Mouse (Mus musculus) brain, embryonic 18.5 days (tissue): ENCODE measurements around the gene Tango2.

ENCODE experiments used
- DNase-seq: peaks from one replicate; pipeline ENCODE4 v3.0.0-alpha.2; 2012; ENCODE audit warnings: low read depth, low spot score

The Tango2 gene

GRCm38 (mm10) chr16:18347931-18348600 lies at the start of gene Tango2, which contains the start of gene Arvcf:
Gene Tango2 (minus strand): TSS chr16:18348103.
Gene Arvcf (plus strand): TSS chr16:18348182.
- DNase-seq = peak; percentile 88

DNA sequence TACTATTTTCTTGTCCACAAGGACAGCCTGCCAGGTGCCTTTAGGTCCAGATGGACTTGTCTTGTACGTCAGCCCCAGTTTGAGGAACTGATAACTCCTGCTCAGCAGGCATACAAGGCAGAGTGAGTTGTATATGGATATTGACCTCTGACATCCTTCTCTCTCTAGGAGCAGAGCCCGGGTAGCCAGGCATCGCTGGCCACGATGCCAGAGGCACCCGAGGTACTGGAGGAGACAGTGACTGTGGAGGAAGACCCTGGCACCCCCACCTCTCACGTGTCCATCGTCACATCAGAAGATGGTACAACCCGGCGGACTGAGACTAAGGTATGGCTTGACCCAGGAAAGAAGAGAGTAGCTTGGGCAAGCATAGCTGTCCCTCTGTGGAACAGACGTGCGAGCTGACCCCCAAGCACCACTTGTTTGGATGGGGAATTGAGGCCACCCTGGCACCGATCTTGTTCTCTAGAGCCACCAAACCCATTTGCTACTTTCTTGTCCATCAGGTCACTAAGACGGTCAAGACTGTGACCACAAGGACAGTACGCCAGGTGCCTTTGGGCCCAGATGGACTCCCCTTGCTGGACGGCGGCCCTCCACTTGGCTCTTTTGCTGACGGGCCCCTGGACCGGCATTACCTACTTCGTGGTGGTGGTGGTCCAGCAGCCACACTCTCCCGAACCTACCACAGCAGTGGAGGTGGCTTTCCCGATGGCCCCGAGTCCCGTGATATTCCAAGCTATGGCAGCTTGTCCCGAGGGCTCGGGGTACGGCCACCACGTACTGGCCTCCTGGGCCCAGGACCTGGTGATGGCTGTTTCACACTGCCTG lies 49.1 kb upstream of the Tango2 start:
- DNase-seq = no peak

GRCm38 (mm10) chr16:18396201-18396600 lies 48.3 kb upstream of the Tango2 start:
- no peak for DNase-seq

GRCm38 (mm10) chr16:18395620-18396036 lies 47.7 kb upstream of the Tango2 start:
- no peak for DNase-seq

GRCm38 (mm10) chr16:18394777-18395619 lies 47.1 kb upstream of the Tango2 start:
- no peak for DNase-seq

DNA sequence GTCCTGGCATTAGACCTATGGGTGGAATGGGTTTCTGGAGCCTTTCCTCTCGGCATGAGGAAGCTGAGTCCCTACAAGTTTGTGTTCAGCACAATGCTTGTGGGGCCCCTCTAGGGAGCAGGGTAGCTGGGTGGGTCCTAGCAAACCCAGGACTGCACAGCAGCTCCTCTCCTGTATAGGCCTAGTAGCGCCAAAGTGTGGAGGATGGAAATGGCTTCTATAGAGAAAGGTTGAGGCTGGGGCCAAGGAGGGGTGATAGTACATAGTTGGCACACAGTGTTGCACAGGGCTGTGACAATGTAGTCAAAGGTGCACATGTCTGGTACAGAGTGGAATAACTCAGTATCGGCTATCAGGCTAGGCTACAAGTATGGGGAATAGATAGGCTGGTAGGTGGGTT lies 46.2 kb upstream of the Tango2 start:
- DNase-seq = no peak

DNA sequence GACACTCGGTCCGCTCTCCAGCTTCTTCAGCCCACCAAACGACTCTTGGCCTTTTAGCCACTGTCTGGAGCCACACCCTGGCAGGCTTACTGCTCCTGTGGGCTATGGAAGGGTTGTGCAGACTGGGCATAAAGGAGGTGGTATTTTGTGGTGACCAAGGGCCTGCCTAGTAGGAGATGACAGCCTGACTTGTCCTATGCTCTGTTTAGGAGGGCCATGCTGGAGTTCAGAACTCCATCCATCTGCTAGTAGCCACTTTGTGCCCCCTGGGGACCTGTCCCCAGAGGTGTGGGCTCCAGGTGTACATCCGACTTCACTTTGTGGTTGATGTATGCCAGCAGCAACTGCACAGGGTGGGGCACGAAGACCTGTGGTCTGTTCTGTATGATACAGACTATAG lies 45.7 kb upstream of the Tango2 start:
- no peak for DNase-seq

DNA sequence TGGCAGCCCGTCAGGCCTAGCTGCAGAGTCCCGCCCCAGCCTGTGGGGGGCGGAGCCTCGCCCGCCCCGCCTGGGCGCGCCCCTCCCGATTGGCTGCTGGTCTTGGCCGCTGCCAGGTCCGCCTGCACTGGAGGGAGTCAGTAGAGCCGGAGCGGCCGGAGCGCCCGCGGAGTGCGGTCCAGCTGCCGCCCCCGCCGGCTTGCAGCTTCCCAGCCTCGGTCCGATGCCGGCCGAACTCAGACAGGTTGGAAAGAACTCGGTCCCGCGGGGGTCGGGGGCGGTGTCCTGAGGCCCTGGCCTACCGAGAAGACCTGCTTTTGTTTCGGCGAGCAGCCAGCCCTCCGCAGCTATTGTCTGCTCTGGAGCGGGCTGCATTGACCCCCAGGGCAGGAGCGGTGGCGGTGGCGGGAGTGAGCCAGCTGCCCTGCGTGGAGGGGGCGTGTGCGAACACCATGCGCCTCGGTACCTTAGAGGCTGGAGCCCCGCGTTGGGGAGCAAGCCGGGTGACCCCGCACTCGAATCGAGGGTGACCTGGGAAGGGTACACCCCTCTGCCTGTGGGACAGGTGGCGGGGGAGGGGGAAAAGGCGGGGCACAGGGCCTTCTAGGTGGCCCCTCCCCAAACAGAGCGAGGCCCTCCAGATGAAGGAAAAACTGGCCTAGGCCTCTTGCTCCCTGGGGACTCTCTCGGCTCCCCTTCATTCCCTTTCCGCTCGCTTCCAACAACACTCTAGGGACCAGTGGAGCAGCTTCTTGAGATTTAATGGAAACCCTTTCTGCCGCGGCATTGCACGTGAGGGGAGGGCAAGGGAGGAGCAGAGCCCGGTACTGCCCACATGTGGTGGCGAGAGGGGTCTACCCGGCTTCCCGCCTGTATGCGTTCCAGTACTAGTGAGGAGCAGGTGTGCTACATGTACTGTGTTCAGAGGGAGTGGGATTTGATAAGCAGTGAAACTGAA lies 44.8 kb upstream of the Tango2 start:
- no peak for DNase-seq

GRCm38 (mm10) chr16:18391728-18392127 lies 43.8 kb upstream of the Tango2 start:
- DNase-seq = no peak

GRCm38 (mm10) chr16:18391127-18391526 lies 43.2 kb upstream of the Tango2 start:
- no peak for DNase-seq

DNA sequence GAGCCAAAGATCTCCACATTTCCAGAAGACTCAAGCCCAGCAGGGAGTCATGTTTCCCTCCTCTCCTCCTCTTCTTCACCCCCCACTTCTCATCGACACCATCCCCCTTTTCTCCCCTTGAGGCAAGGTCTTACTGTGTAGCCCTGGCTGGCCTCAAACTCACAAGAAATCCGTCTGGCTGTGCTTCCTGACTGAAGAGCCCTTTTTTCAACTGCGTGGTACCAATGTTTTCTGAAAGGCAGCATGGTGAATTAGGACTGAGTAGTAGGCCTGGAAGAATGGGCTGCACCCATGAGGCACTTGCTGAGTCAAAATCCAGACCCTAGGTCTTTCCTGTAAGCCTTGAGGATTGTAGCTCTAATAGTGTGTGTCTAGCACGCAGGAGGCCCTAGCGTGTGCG lies 42.5 kb upstream of the Tango2 start:
- DNase-seq = no peak

DNA sequence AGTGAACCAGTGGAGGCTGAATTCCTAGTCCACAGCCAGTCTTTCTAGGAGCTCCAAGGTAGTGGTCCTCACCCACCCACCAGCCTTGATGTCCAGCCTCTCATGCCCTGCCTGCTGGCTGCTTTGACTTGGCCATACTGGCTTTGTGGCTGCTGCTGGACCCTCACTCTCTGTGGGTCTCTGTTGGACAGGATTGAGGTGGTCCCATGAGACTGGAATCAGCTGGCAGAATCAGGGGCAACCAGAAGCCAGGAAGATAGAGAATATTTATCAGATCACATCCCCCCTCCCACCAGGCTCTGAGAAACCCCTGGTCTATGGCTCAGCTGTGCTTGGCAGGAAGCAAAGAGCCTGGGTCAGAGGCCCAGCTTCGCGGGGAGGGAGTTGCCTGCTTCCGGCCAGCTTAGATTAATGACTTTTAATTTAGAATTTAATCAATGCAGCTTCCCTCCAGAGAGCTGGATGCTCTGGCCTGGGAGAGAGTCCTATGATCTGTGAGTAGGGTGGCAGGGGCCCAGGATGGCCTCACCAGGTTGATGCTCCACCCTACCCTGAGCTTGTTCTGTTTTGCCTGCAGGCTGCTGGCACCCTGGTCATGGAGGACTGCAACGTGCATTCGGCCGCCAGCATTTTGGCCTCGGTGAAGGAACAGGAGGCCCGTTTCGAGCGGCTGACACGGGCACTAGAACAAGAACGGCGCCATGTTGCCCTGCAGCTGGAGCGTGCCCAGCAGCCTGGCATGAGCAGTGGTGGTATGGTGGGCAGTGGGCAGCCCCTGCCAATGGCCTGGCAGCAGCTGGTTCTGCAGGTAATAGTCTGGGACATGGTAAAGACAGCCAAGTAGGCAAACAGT lies 40.9 kb upstream of the Tango2 start:
- DNase-seq = no peak

- no peak for DNase-seq
These were observed 40.0 kb upstream of the Tango2 start for GRCm38 (mm10) chr16:18387704-18388582.

DNA sequence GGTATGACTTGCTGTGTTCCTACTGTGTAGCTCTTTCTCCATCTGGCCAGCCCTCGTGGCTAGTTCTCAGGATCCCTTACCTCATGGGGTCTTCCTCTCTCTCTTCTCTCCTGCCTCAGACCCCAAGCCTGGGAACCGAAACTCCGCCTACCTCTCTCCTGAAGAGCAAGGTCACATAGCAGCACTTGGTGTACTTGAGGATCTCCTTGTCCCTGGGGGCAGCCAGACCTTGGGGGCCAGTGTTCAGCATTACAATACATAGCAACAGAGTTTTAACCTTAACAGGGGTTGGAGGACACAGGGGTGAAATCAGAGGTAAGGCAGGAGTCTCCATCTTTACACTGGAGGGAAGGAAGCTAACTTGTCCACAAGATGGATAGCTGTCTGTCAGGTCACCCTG lies 39.1 kb upstream of the Tango2 start:
- no peak for DNase-seq

DNA sequence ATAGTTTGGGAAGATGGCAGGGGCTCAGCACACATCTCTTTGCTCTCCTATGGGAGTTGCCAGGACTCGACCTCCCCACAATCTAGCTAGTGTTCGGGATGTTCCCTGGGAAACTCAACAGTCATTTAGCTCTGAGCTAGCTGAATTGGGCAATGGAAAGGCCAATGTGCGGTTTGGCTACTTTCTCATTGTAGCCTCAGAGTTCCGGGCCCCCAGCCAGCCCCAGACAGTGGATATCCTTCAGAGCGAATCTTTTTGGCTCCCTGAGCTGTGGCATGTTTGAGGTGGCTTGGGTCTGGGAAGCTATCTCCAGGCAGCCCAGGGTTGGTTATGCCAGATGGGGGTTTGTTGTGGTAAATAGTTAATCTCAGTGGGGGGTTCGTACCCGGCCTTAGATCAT lies 38.5 kb upstream of the Tango2 start:
- no peak for DNase-seq

GRCm38 (mm10) chr16:18385411-18385810 lies 37.5 kb upstream of the Tango2 start:
- no peak for DNase-seq

- DNase-seq = no peak
These were observed 36.8 kb upstream of the Tango2 start for GRCm38 (mm10) chr16:18384659-18385058.

- DNase-seq = no peak
These were observed 36.3 kb upstream of the Tango2 start for GRCm38 (mm10) chr16:18384211-18384610.

DNA sequence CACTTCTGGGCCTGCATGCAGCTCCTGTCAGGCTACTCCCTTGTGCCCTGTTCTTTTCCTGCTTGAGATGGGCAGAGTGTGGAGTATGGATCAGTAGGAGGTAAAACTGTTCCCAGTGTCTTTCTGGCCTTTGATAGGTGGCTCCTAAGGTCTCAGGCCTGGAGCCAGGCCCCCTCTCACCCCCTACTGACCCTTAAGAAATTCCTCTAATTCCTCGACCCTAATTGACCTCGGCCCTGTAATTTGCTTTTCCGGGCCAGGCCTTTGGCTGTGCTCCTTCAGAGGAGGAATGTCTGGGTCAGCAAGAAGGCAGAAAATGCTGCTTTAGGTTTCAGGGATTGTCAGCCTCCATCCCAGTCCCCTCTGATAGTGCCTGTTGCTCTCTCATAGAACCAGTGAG lies 35.9 kb upstream of the Tango2 start:
- no peak for DNase-seq
